Mouse (Mus musculus) c-Kit-positive CD71-positive TER-119-negative erythroid progenitor cells, embryonic 14.5 days (primary cell): ENCODE results near the gene Defb5.
"Not testable (repeated sequence)": the region's sequence is repeated elsewhere in the genome, so short reads cannot be mapped to it uniquely, and the experiment has no call there.

ENCODE experiments used
- DNase-seq: peaks from one replicate; pipeline ENCODE4 v3.0.0-alpha.2; 2013; ENCODE audit warnings: low read depth

The Defb5 gene

DNA sequence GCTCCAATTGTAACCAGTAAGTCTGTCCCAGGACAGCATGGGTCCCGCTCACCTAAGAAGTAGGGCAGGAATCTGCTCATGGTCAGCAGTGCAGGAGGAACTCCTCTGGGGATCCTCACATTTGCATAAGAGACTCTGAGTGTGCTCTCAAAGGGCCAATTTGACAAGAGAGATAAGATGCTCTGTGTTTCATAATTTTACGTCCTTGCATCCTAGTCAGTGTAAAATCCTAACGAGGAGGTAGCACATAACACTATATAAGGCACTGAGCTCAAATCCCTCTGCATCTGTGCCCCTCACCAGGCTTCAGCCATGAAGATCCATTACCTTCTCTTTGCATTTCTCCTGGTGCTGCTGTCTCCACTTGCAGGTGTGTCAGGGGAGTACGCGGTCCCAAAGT is at the start of gene Defb5:
Defb5 (plus strand) TSS at position 301 of the 400 bp plus-strand sequence.
- DNase-seq: no peak

DNA sequence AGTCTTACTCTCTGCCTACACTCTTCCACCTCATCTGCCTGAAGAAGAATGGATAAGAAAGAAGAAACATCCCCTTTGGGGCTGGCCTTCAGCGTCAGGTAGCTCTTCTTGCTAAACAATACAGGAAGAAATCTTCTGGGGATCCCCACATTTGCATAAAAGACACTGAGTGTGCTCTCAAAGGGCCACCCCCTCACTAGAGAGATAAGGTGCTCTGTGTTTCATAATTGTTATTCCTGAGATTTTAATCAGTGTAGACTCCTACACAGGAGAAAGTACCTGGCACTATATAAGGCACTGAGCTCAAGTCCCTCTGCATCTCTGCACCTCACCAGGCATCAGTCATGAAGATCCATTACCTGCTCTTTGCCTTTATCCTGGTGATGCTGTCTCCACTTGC is 22.2 kb upstream of the Defb5 start, which contains the start of gene Defb6:
Defb6 (plus strand) TSS at position 318 of the 400 bp plus-strand sequence.
- no peak for DNase-seq

DNA sequence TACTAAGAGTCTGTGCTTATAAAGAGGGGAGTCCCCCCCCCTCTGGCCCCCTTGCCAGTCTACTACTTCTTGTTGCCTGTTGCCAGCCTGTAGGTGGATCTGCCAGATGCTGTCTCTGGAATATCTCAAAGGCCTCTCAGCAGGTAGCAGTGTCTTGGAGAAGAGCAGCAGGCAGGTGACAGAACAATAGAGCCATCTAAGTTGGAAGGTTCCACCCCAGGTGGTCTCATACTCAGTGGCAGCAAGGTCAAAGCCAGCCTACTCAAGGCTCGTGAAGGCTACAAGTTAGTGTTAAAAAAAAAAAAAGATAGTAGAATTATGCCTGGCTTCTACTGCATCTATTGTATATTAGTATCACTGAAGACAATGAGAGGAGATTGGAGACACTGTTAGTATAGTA is 9.3 kb upstream of the Defb5 start:
- no peak for DNase-seq

DNA sequence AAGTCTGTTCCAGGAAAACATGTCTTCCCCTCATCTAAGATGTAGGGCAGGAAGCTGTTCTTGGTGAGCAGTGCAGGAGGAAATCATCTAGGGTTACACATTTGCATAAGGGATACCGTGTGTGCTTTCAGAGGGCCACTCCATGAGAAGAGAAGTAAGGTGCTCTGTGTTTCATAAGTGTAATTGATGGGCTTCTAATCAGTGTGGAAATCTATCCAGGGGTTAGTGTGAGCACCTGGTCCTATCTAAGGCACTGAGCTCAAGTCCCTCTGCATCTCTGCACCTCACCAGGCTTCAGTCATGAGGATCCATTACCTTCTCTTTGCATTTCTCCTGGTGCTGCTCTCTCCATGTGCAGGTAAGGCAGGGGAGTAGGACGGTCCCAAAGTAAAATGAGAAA is 7.8 kb upstream of the Defb5 start, which contains the start of gene Defb46:
Defb46 (plus strand) TSS at position 301 of the 400 bp plus-strand sequence.
- no peak for DNase-seq

DNA sequence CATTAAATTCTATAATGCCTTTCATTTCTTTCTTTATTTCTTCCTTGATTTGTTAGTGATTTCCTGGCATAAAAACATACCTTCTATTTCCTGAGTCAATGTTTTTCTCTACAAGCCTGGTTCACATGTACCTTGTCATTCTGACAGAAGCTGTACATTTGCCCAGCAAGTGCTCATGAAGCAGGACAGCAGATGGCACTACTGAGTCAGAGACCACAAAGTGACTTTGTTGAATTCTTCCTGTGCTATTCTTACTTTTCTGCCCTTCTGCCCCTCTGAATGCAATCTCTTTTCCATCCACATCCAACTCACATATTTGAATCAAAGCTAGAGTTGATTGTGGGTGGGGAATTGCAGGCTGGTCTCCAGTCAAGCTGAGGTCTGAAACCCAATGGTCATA is 10.8 kb downstream of the Defb5 start:
- DNase-seq: no peak

DNA sequence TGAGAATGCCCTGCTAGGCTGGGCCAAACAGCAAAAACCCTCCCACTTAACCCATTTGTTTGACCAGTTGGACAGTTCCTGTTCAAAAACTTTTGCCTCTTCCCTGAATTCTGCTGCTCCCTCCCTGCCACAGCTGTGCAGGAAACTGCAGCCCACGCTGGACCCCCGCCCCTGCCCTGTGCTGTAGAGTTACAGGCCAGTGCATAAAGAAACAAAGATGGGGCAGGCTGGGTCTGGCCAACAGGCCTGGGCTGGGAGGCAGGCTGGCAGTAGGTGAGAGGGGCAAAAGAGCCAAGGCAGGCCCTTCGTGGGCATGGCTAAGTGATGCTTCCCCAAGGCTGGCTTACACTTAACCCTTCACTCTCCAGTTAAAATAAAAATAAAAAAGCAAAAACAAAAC is 12.3 kb downstream of the Defb5 start:
- DNase-seq: no peak

DNA sequence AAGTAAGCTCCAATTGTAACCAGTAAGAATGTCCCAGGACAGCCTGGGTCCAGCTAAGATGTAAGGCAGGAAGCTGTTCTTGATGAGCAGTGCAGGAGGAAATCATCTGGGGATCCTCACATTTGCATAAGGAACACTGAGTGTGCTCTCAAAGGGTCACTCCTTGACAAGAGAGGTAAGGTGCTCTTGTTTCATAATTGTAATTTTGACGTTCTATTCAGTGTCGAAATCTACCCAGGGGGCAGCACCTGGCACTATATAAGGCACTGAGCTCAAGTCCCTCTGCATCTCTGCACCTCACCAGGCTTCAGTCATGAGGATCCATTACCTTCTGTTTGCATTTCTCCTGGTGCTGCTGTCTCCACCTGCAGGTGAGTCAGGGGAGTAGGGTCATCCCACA is 45.7 kb downstream of the Defb5 start, which contains the start of gene Defb3:
Defb3 (plus strand) TSS at position 301 of the 400 bp plus-strand sequence.
- not testable (repeated sequence) for DNase-seq

DNA sequence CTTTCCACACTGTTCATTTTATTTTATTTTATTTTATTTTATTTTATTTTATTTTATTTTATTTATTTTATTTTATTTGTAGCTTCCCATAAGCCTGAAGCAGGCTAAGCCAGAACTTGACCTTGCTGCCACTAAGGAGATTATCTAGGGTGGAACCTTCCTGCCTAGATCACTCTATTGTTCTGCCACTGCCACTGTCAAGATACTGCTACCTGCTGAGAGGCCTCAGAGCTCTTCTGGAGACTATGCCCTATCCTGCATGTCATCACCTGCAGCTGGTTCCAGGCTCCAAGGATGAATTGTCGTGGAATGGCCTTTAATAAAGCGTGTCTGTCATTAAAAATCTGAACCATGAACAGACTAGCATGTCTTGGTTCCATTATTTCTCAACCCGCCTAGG is 51.0 kb downstream of the Defb5 start:
- not testable (repeated sequence) for DNase-seq
